Mouse (Mus musculus): ENCODE measurements at regions not wholly inside any gene's neighbourhood (a gene's known extent, or its start where the extent isn't known, plus 50 kb on each side); places are given as distances from the start of the nearest gene placed in this dataset.
A peak's percentile ranks its signal among the peaks of the same experiment; 100 is the strongest.

DNA sequence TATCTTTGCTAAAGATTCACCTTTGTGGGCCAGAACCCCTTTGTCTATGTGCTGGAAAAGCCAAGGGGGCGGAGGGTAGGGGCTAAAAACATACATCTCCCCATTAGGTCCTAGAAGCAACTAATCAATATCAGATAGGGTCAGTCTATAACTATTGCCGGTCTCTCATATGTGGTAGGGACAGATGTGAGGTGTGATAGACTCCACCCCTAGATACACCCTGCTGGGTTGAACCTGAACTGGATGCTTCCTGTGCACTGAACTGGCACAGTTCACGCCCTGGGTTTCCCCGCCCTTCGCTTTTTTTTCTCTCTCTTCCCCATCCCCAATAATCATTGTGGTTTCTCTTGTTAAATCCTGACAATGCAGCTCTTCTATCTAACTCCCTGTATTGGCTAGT is 270.3 kb upstream of the Gpc5 start:
- H3K9ac ChIP-seq: no peak overlapping the region
- peak; percentile 54 for ATAC-seq
- no peaks in the 10 kb centered on the region for H3K27me3 ChIP-seq (replicated peaks)
- peak overlapping the region; percentile 60 for H3K27ac ChIP-seq
- H3K36me3 ChIP-seq: no peaks in the 10 kb centered on the region
- 76% methylated on average over 5 of the region's 5 CpGs for WGBS
- no peaks in the 10 kb centered on the region for H3K9me3 ChIP-seq
- H3K4me2 ChIP-seq (replicated peaks): no peak overlapping the region
- H3K4me3 ChIP-seq (replicated peaks): no peak overlapping the region
- H3K4me1 ChIP-seq (replicated peaks): peaks cover 6% of the 10 kb centered on the region

DNA sequence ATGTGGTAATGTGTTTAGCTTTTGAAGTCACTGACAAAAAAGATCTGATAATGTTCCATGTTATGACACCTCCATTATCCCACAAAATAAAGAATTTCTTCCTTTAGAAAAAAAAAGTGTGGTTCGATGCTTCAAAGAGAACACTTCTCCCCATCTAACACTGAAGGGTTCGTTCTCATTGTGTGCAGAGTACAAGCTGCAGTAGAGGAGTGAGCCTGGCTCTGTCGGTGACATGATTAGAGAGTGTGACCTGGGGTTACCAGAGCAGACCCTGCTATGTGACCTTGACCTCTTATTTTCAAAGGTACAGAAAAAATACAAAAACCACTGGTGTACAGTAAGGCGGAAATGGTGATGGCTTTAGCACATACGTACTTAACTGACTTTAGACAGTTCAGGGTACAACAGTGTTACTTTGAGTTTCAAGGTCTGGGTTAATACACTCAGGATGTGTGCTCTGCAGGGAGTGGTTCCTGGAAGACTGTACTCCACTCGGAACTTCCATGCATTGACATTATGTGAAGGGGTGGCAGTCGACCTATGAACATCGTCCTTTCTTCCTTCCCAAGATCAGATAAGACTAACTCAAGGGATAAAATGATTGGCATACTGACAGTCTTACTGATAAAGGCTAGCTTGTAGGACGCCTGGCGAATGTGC is 265.2 kb upstream of the Gpc5 start:
- no peaks in the 10 kb centered on the region for H3K27me3 ChIP-seq (replicated peaks)
- no peaks in the 10 kb centered on the region for H3K36me3 ChIP-seq
- H3K27ac ChIP-seq: no peak overlapping the region
- H3K4me2 ChIP-seq (replicated peaks): no peak overlapping the region
- 59% methylated on average over 10 of the region's 10 CpGs for WGBS
- H3K4me1 ChIP-seq (replicated peaks): no peaks in the 10 kb centered on the region
- no peak overlapping the region for H3K4me3 ChIP-seq (replicated peaks)
- no peaks in the 10 kb centered on the region for H3K9me3 ChIP-seq
- peak; percentile 75 for ATAC-seq
- H3K9ac ChIP-seq: no peak overlapping the region

DNA sequence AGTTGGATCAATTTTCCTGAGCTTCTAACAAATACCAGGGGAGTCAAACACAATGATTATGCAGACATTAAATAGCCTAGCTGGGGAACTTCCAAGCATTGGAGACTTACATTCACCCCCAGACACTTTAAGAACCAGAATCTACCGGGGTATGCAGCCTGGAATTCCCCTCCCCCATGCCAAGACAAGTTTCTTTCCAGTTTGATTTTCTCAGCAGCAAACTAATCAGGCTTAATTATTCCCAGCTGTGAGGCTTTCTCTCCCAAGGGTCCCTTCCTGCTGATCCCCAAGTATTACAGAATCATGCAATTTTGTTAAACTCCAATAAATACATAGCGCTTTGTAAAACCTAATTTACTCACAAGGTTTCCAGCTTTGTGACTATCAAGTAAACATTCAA is 262.7 kb upstream of the Gpc5 start:
- Histone ChIP-seq H3K4me2 (replicated peaks) (no peak overlapping the region), H3K27me3 (replicated peaks) (no peaks in the 10 kb centered on the region), H3K9me3 (no peaks in the 10 kb centered on the region), H3K36me3 (no peaks in the 10 kb centered on the region), H3K4me3 (replicated peaks) (no peak overlapping the region), H3K4me1 (replicated peaks) (no peaks in the 10 kb centered on the region), H3K27ac (no peak overlapping the region), H3K9ac (no peak overlapping the region)
- WGBS: 24% methylated on average over 2 of the region's 2 CpGs
- no peak for ATAC-seq

DNA sequence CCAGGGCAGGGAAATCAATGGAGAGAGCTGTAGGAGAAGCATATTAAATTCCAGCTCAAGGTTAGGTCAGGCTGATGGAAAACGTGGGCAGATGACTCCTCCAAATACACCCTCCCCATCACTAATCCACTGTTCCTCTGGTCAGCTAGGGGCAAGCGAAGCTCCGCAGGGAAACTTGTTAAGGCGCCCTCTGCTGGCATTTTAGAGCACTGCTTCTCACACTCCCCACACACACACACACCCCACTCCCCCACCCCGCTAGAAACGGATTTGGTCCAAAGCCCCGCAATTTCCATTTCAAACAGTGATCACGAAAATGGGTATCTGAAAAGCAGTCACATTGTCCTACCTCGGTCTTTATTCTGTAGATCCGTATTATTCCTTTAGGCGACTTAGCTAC is 259.0 kb upstream of the Gpc5 start:
- Histone ChIP-seq H3K27me3 (replicated peaks) (no peaks in the 10 kb centered on the region), H3K36me3 (no peaks in the 10 kb centered on the region), H3K27ac (no peak overlapping the region), H3K4me2 (replicated peaks) (no peak overlapping the region), H3K9ac (no peak overlapping the region), H3K9me3 (no peaks in the 10 kb centered on the region), H3K4me1 (replicated peaks) (no peaks in the 10 kb centered on the region), H3K4me3 (replicated peaks) (no peak overlapping the region)
- WGBS: 70% methylated on average over 11 of the region's 11 CpGs
- no peak for ATAC-seq

DNA sequence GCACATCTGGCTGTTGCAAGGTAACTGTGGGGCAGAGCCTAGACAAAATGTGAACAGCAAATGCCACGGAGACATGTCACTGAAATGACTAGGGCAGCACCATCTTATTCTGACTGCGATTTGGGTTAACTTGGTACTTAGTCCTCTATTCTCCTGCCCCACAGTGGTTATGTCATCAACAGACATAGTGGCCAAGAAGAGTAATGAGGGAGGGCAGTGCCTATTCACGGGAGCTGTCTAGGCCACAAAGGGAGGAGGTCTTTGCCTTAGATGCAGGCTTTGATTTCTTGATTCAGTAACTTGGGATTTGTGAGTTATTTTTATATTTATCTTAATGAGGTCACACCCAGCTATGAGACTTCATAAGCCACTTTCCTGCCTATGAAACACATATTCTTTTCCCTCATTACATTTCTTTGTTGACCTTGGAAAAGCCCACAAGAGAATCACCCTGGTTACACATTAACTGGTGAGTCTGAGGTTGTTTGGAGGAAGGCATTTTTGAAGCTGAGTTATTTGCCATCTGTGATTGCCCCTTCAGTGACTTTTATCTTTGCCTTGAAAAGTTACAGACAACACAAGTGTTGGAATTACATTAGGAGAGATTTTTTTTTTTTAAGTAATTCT is 255.2 kb upstream of the Gpc5 start:
- Histone ChIP-seq H3K4me1 (replicated peaks) (no peaks in the 10 kb centered on the region), H3K27me3 (replicated peaks) (no peaks in the 10 kb centered on the region), H3K9ac (no peak overlapping the region), H3K27ac (no peak overlapping the region), H3K9me3 (no peaks in the 10 kb centered on the region), H3K4me2 (replicated peaks) (no peak overlapping the region), H3K36me3 (no peaks in the 10 kb centered on the region), H3K4me3 (replicated peaks) (no peak overlapping the region)
- ATAC-seq: peak; percentile 85
- 54% methylated on average over 3 of the region's 3 CpGs for WGBS

DNA sequence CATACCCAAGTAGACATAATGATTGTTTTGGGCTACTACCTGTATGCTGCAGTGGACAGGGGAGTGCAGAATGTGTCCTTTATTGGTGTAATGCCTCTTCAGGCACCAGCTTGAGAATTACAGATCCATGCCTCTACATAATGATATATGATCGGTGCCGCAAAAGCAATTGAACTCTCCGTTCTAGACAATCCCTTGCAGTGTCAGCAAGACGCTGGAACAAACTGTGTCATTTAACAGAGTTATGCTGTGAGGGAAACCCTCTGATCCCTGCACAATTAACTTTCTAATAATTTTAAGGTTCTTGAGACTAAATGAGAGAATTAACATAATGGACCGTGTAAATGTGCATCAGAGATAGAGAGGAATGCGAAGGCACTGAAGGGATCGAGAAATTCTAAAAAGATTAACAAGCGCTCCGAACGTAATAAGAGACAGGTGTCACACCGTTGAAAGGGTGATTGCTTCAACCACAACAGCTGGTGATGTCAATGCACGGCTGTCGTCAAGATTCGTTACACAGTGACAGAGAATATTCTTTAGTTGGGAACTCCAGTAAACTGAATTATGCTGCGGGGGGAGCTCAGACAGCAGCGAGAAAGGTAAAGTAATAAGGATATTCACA is 254.3 kb upstream of the Gpc5 start:
- H3K36me3 ChIP-seq: no peaks in the 10 kb centered on the region
- H3K9ac ChIP-seq: no peak overlapping the region
- no peak overlapping the region for H3K4me2 ChIP-seq (replicated peaks)
- H3K27ac ChIP-seq: no peak overlapping the region
- H3K4me3 ChIP-seq (replicated peaks): no peak overlapping the region
- H3K4me1 ChIP-seq (replicated peaks): no peaks in the 10 kb centered on the region
- H3K27me3 ChIP-seq (replicated peaks): no peaks in the 10 kb centered on the region
- no peak for ATAC-seq
- WGBS: 59% methylated on average over 16 of the region's 16 CpGs
- H3K9me3 ChIP-seq: no peaks in the 10 kb centered on the region

DNA sequence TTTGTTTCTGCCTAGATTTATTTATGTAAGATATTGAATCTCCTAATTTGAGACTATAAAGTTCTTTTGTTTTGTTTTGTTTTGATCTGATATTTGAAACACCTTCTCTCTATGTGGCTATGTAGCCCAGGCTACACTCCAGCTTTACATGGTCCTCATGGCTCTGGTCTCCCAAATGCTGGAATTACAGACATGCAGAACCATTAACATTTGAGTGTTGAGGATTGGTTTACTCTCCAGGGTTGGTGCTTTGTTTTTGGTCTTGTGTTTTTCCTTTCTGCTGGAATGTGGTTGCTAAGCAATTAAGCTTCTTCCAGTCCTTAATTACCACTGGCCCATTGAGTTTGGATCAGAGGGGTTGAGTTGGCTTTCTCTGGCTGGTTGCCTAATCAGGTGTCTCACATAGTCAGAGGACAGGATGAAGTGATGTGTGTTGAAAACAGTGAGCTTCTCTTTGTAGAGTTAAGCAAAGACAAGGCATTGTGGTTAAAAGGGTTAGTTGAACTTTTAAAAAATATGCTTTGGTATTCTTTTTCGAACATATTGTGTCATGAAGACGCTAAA is 252.6 kb upstream of the Gpc5 start:
- Histone ChIP-seq H3K4me1 (replicated peaks) (no peaks in the 10 kb centered on the region), H3K4me2 (replicated peaks) (no peak overlapping the region), H3K27me3 (replicated peaks) (no peaks in the 10 kb centered on the region), H3K36me3 (no peaks in the 10 kb centered on the region), H3K9me3 (no peaks in the 10 kb centered on the region), H3K27ac (no peak overlapping the region), H3K4me3 (replicated peaks) (no peak overlapping the region), H3K9ac (no peak overlapping the region)
- WGBS: 85% methylated on average over 2 of the region's 2 CpGs
- ATAC-seq: no peak

DNA sequence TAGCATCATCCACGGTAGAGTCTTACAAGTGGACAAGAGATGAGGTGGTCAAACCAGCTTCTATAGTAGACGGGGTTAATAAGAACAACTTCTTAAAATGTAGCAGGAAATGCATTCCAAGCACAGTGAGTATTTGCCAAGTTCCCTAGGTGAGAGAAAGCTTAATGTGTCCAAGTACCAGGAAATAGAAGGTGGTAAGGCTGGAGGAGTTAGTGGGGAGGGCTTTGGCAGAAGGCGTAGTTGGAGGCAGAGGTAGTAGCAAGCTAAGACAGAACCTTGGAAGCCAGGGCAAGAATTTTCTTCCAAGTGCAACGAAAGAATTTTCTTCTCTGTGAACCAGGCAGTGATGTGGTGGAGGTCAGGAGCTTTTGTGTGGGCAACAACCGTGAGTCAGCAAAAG is 251.2 kb upstream of the Gpc5 start:
- no peak for ATAC-seq
- Histone ChIP-seq H3K9me3 (no peaks in the 10 kb centered on the region), H3K4me2 (replicated peaks) (no peak overlapping the region), H3K27me3 (replicated peaks) (no peaks in the 10 kb centered on the region), H3K36me3 (no peaks in the 10 kb centered on the region), H3K4me1 (replicated peaks) (no peaks in the 10 kb centered on the region), H3K9ac (no peak overlapping the region), H3K27ac (no peak overlapping the region), H3K4me3 (replicated peaks) (no peak overlapping the region)
- 69% methylated on average over 5 of the region's 5 CpGs for WGBS

DNA sequence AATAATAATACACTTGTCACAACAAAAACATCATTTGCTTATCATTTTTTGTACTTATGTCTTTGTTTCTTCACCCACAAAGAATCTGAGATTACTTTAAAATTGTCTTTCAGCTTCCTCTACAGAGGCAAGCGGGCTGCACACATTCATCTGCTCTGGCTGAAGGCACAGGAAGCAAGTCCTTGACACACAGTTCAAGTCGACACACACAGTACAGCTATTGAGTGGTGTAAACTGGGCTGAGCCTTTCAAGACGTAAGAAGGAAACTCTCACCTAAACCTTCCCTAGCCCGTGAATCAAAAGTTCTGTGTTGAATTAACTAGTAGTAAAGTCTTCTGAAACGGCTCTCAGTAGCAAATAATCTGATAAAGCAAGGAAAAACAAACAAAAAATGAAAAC is 250.5 kb upstream of the Gpc5 start:
- ATAC-seq: no peak
- no peaks in the 10 kb centered on the region for H3K9me3 ChIP-seq
- H3K27ac ChIP-seq: no peak overlapping the region
- H3K27me3 ChIP-seq (replicated peaks): no peaks in the 10 kb centered on the region
- no peaks in the 10 kb centered on the region for H3K36me3 ChIP-seq
- H3K4me1 ChIP-seq (replicated peaks): no peaks in the 10 kb centered on the region
- H3K9ac ChIP-seq: no peak overlapping the region
- 21% methylated on average over 5 of the region's 5 CpGs for WGBS
- H3K4me2 ChIP-seq (replicated peaks): no peak overlapping the region
- H3K4me3 ChIP-seq (replicated peaks): no peak overlapping the region

DNA sequence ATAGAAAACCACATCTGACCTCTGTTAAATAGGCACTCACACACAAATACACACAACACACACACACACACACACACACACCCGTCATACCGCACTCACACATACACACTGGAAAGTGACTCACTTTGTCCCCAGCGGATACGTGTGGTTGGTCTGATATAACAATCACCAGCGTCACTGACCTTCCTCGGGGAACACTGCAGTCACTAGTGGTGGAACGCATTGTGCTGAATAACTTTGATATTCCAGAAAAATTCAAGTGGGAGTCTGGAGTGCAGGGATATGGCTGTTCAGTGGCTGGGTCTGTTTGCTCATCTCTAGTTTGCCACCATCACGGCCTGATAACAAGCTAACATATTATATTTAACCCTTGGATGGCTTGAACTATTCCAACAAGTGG is 249.7 kb upstream of the Gpc5 start:
- H3K36me3 ChIP-seq: no peaks in the 10 kb centered on the region
- H3K4me1 ChIP-seq (replicated peaks): no peaks in the 10 kb centered on the region
- no peak overlapping the region for H3K4me3 ChIP-seq (replicated peaks)
- no peak overlapping the region for H3K4me2 ChIP-seq (replicated peaks)
- WGBS: 76% methylated on average over 8 of the region's 8 CpGs
- H3K9ac ChIP-seq: no peak overlapping the region
- H3K27ac ChIP-seq: no peak overlapping the region
- no peak for ATAC-seq
- no peaks in the 10 kb centered on the region for H3K9me3 ChIP-seq
- H3K27me3 ChIP-seq (replicated peaks): no peaks in the 10 kb centered on the region

DNA sequence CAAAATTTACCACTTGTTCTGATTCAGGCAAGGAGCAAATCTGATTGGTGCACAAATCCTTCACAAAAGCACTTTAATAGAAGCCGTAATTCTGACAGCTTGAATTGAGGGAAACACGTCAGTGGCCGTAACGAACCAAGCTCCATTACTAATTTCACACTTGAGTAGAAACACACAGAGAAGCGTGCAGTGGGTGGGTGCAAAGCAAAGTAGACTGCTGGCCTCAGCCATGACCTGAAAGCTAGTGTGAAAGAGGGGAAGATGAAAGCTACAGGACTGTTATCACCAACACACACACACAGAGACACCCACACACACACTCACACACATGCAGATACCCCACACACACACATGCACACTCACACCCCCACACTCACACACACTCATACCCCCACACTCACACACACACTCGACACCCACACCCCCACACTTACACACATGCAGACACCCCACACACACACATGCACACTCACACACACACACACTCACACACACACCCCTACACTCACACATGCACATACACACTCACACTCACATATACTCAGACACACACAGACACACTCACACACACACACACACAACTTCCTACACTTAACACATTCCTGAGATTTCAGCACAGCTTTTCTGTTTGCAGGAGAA is 248.8 kb upstream of the Gpc5 start:
- H3K4me3 ChIP-seq (replicated peaks): no peak overlapping the region
- WGBS: 93% methylated on average over 6 of the region's 6 CpGs
- ATAC-seq: peak; percentile 28; the same call in 1 of the 2 replicates

DNA sequence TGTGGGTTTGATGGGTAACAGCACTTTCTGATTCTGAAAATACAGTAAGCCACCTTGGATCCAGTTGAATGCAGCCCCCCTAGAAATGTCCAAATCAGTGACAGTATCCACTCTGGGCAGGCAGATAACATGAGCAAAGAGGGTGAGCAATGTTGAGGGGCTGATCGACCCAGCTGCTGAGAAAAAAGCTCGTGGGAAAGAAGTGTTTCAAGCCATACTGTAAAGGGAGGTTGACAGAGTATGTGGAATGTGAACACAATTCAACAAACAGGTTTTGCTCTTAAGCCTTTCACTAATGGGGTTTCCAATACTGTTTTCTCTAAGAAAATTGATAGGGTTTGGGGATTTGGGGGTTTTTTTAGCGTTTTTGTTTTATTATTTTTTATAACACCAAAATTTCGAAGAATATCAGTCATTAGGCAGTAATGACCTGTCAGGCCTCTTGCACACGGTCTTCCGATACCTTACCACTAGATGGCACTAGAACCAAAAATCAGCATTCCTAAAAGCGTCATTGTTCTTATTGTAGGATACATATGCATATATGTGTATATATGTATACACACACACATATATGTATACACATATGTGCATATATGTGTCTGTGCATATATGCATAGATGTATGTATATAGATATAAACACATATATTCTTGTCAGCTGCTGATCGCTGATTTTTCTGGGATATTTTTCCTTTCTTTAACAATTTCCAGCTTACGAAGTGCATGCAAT is 237.5 kb upstream of the Gpc5 start:
- no peak overlapping the region for H3K9ac ChIP-seq
- WGBS: 25% methylated on average over 9 of the region's 9 CpGs
- no peak overlapping the region for H3K4me2 ChIP-seq (replicated peaks)
- no peaks in the 10 kb centered on the region for H3K27me3 ChIP-seq (replicated peaks)
- no peaks in the 10 kb centered on the region for H3K36me3 ChIP-seq
- no peak overlapping the region for H3K4me3 ChIP-seq (replicated peaks)
- H3K27ac ChIP-seq: no peak overlapping the region
- peak; percentile 66; the same call in 1 of the 2 replicates for ATAC-seq
- no peaks in the 10 kb centered on the region for H3K9me3 ChIP-seq
- no peaks in the 10 kb centered on the region for H3K4me1 ChIP-seq (replicated peaks)

More for the DNA sequence above, 248.8 kb upstream of the Gpc5 start:
- no peaks in the 10 kb centered on the region for H3K36me3 ChIP-seq
- no peaks in the 10 kb centered on the region for H3K9me3 ChIP-seq
- H3K4me1 ChIP-seq (replicated peaks): no peaks in the 10 kb centered on the region
- H3K4me2 ChIP-seq (replicated peaks): no peak overlapping the region
- no peak overlapping the region for H3K27ac ChIP-seq
- no peaks in the 10 kb centered on the region for H3K27me3 ChIP-seq (replicated peaks)
- no peak overlapping the region for H3K9ac ChIP-seq

Measured in intestine, embryonic 15.5 days (tissue).